Mouse (Mus musculus) embryonic facial prominence, embryonic 13.5 days (tissue): ENCODE measurements around the gene Fbxl12. TPM values are rescaled to one million over a fixed set of nuclear protein-coding genes. Genes with fewer than 3 reads are reported as not detected.

ENCODE experiments used
- ATAC-seq: fragments of 200-750 bp; cut with Nextera tagmentation; 2 replicates; pipeline ENCODE4 v1.8.0; 2017; ENCODE audit warnings: low read depth; ENCODE audit not compliant: insufficient number of reproducible peaks, insufficient read depth, low FRiP score, low TSS enrichment
- H3K27ac ChIP-seq: fragments of 300-500 bp; sonication (generic); 2 replicates; pipeline ENCODE4 v1.5.1; 2015; ENCODE audit warnings: moderate library complexity, mild to moderate bottlenecking, inconsistent platforms
- H3K27me3 ChIP-seq: fragments of 300-500 bp; sonication (generic); 2 replicates; pipeline ENCODE4 v1.6.1; 2015; ENCODE audit warnings: mild to moderate bottlenecking, inconsistent platforms
- H3K36me3 ChIP-seq: fragments of 300-500 bp; sonication (generic); 2 replicates; pipeline ENCODE4 v1.6.1; 2015; ENCODE audit warnings: mild to moderate bottlenecking, inconsistent platforms
- H3K4me1 ChIP-seq: fragments of 300-500 bp; sonication (generic); 2 replicates; pipeline ENCODE4 v1.6.1; 2015; ENCODE audit warnings: inconsistent platforms
- H3K4me2 ChIP-seq: fragments of 300-500 bp; sonication (generic); 2 replicates; pipeline ENCODE4 v1.6.1; 2015; ENCODE audit warnings: moderate library complexity, mild to moderate bottlenecking, inconsistent platforms
- H3K4me3 ChIP-seq: fragments of 300-500 bp; sonication (generic); 2 replicates; pipeline ENCODE4 v1.5.1; 2015; ENCODE audit warnings: mild to moderate bottlenecking, inconsistent platforms
- H3K9ac ChIP-seq: fragments of 300-500 bp; sonication (generic); 2 replicates; pipeline ENCODE4 v1.6.1; 2015; ENCODE audit warnings: mild to moderate bottlenecking, inconsistent platforms
- H3K9me3 ChIP-seq: fragments of 300-500 bp; sonication (generic); 2 replicates; pipeline ENCODE4 v1.6.1; 2016; ENCODE audit warnings: inconsistent platforms
- WGBS: fragments of 180-500 bp; shearing (Covaris S2); methylation state at CpG from one replicate; pipeline ENCODE4 v1.1.7; 2015; ENCODE audit warnings: mixed read lengths; 5-methylcytosine and 5-hydroxymethylcytosine counted together
- polyA plus RNA-seq: library from polyadenylated mRNA; unstranded; fragments of >200 nt; fragmentation: Nextera tagmentation; extraction: Ambion mirVana; gene quantifications from 2 replicates; pipeline ENCODE4 v1.2.1, GENCODE M21; 2015

Fbxl12 gene
- polyA plus RNA-seq, 1 experiment from 2014 or later, result 17.7 TPM

DNA sequence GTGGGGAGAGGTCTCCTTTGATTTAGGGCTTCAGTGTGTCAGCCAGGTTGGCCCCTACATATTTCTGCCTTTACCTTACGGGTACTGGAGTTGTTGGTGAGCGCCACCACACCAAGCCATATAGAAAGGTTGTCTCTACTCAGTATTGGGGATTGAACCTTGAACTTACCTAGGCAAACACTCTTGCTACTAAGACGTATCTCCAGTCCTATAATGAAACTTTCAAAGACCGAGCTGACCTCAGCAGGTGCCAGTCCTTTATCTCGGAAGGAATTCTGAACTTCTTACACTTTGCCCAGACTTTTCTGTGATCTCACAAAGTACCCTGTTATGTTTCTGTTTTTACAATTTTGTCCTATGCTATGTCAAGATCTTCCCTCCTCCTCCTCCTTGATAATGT lies 32.6 kb downstream of the Fbxl12 start:
- 85% methylated on average over 5 of the region's 5 CpGs for WGBS
- Histone ChIP-seq H3K4me1 (no peaks in the 10 kb centered on the region), H3K4me3 (no peak overlapping the region), H3K27ac (no peak overlapping the region), H3K27me3 (no peaks in the 10 kb centered on the region), H3K4me2 (no peak overlapping the region), H3K9ac (no peak overlapping the region), H3K9me3 (no peaks in the 10 kb centered on the region), H3K36me3 (peaks cover 18% of the 10 kb centered on the region)
- no peak for ATAC-seq

DNA sequence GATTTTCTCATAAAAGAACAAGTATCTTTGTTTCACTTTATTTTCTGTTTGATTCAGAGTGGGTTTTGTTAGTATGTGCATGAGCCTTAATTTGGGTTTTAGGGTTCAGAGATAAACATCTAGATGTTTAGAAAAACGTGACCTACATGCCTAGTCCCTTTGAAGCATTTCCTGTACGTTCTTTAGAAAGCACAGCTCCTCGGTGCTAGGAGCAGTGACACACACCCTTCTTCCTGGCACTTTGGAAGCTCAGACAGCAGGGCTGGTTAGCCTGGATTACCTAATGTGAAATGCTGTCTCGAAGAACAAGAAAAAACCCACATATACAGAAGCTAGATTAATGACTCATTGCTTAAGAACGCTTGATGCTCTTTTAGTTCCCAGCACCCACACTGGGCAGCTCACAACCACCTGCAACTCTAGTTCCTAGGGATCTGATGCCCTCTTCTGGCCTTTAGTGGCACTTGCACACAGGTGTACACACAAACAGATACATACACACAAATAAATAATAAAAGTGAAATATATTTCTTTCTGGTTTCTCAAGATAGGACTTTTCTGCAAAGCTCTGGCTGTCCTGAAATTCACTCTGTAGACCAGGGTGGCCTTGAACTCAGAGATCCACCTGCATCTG lies 34.6 kb downstream of the Fbxl12 start:
- WGBS, result 86% methylated on average over 5 of the region's 5 CpGs
- Histone ChIP-seq H3K9ac (no peak overlapping the region), H3K4me3 (no peak overlapping the region), H3K4me2 (no peak overlapping the region), H3K27ac (no peak overlapping the region), H3K9me3 (no peaks in the 10 kb centered on the region), H3K36me3 (peaks cover 18% of the 10 kb centered on the region), H3K27me3 (no peaks in the 10 kb centered on the region), H3K4me1 (0 out of 2 replicates have a peak, but pooled peaks cover 4% of the 10 kb centered on the region)
- no peak for ATAC-seq

DNA sequence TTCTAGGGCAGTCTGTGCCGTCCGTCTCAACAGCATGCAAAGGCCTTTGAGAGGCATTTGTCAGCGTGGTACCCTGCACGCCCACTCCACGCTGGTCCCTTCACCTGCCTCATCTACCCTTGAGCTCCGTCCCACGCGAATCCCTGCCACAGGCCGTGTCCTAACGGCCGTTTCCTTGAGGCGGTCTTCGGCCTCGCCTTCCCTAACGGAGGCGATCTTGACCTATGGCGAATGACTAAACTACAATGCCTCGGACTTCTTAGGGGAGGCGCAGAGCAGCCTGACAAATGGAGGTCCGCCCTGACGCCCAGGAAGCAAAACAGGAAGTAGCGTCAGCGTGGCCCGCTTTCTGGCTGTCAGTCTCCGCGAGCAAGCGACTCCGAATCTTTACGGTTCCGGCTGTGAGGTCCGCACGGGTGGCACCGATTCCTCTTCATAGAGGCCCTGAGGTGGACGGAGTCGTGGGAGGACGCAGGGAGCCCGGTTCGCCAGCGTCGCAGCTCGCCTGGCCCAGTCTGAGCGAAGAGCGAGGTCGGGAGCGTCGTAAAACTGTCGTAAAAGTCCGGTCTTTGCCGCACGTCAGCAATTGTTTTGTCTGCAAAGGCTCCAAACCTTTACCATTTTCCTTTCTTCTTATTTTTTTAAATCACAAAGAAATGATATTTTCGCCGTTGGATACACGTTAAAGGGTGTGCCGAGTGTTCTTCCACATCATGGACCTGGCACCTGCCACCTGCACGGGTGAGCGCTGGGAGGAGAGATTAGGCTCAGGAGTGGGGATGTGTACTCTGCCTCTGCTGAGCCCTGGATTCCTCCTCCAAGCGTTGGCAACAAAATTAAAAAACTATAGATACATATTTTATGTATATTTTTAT lies 37.2 kb downstream of the Fbxl12 start:
- H3K36me3 ChIP-seq, result peaks cover 18% of the 10 kb centered on the region
- peak; percentile 81 for ATAC-seq
- WGBS, result under 1% methylated on average over 57 of the region's 57 CpGs
- H3K4me3 ChIP-seq, result peak overlapping the region; percentile 77
- H3K4me2 ChIP-seq, result peak overlapping the region; percentile 64
- no peaks in the 10 kb centered on the region for H3K9me3 ChIP-seq
- H3K27me3 ChIP-seq, result no peaks in the 10 kb centered on the region
- peak overlapping the region; percentile 98 for H3K27ac ChIP-seq
- 0 out of 2 replicates have a peak, but pooled peaks cover 4% of the 10 kb centered on the region for H3K4me1 ChIP-seq
- peak overlapping the region; percentile 91 for H3K9ac ChIP-seq

DNA sequence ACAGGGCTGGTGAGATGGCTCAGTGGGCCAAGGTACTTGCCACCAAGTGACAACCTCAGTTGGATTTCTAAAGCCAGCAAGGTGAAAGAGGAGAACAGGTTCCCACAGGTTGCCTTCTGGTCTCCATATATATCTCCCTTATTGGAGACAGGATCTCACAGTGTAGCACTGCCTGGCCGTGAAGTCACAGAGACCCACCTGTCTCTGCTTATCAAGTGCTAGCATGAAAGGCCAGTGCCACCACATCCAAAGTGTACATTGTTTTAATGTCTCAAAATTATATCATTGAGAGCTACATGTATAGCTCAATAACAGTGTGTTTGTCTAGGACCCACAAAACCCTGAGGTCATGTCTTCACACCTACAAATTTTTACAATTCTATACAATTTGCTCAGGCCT lies 38.3 kb downstream of the Fbxl12 start:
- H3K9ac ChIP-seq, result no peak overlapping the region
- no peaks in the 10 kb centered on the region for H3K9me3 ChIP-seq
- no peak for ATAC-seq
- no peaks in the 10 kb centered on the region for H3K27me3 ChIP-seq
- peaks cover 23% of the 10 kb centered on the region for H3K36me3 ChIP-seq
- peak overlapping the region; percentile 64 for H3K4me2 ChIP-seq
- WGBS, result 89% methylated on average over 1 of the region's 1 CpGs
- H3K4me3 ChIP-seq, result no peak overlapping the region; the same call in 1 of the 2 replicates
- H3K4me1 ChIP-seq, result 0 out of 2 replicates have a peak, but pooled peaks cover 4% of the 10 kb centered on the region
- H3K27ac ChIP-seq, result no peak overlapping the region

DNA sequence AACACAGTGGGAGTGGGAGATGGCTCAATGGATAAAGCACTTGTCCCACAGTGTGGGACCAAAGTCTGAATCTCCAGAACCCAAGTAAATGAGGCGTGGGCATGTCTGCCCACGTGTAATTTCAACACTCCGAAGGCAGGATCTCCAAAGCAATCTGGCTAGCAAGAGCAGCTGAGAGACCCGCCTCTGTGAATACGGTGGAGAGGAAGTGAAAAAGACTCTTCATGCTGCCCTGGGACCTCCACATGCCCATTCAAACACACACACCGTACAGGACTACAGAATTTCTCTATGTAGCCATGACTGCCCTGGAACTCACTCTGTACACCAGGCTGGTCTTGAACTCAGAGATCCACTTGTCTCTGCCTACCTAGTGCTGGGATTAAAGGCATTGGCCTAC lies 43.3 kb downstream of the Fbxl12 start:
- ATAC-seq, result no peak
- no peak overlapping the region for H3K9ac ChIP-seq
- no peak overlapping the region for H3K4me3 ChIP-seq
- H3K9me3 ChIP-seq, result no peaks in the 10 kb centered on the region
- 76% methylated on average over 6 of the region's 6 CpGs for WGBS
- no peak overlapping the region for H3K4me2 ChIP-seq
- no peak overlapping the region for H3K27ac ChIP-seq
- H3K36me3 ChIP-seq, result peaks cover 18% of the 10 kb centered on the region
- no peaks in the 10 kb centered on the region for H3K27me3 ChIP-seq
- H3K4me1 ChIP-seq, result 0 out of 2 replicates have a peak, but pooled peaks cover under 1% of the 10 kb centered on the region

DNA sequence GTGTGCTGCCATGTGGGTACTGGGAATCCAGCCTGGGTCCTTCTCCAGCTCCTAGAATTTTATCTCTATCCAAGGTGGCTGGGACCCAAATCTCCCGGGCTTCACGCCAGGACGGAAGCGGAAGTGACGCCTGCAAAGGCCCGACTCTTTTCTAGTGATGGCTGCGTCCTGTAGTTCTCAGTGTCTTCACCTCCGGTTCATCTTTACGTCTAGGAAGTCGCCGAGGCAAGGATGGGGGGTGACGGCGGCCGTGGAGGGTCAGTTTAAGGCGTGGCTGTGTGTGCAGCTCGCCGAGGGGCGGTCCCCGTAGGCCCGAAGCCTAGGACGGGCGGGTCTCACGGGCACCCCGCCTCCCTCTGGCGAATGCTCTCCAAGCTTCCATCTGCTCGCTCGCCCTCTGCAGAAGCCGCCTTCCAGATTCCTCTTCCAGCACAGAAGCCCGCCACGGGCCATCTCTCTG lies 63.4 kb downstream of the Fbxl12 start, which contains the start of gene Zfp846:
Zfp846 (plus strand) TSS at position 117 of the 460 bp plus-strand sequence.
- Histone ChIP-seq H3K4me2 (peak within 1 kb of the TSS; percentile 62), H3K27ac (peak within 1 kb of the TSS; percentile 91), H3K9ac (peak within 1 kb of the TSS; percentile 82), H3K9me3 (peaks cover 6% of the 10 kb centered on the region; the same call in 1 of the 2 replicates), H3K27me3 (peaks cover 25% of the 10 kb centered on the region), H3K4me3 (peak within 1 kb of the TSS; percentile 68), H3K4me1 (0 out of 2 replicates have a peak, but pooled peaks cover 4% of the 10 kb centered on the region), H3K36me3 (peaks cover 23% of the 10 kb centered on the region)
- under 1% methylated on average over 30 of the region's 30 CpGs for WGBS
- ATAC-seq, result peak; percentile 97

DNA sequence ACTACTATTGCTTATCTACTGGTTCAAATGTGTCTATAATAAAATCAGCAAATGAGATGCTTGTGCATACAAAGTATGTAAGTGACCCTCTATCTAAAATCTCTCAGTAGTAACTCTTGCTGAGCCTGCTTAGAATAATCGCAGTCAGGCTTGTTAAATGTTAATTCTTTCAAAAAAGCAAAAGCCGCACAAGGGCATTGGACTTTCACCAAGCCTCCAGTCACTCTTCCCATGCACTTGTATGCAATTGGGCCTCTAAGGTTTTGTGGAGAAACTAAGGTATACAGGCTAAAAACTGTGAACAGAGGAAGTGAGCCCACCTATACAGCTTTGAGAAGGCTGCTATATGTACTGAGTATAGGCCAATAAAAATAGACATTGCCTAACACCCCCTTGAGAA lies 68.0 kb downstream of the Fbxl12 start:
- Histone ChIP-seq H3K9ac (no peak overlapping the region), H3K27ac (no peak overlapping the region), H3K27me3 (peaks cover 36% of the 10 kb centered on the region), H3K4me1 (0 out of 2 replicates have a peak, but pooled peaks cover under 1% of the 10 kb centered on the region), H3K4me2 (no peak overlapping the region), H3K9me3 (no peaks in the 10 kb centered on the region), H3K4me3 (no peak overlapping the region), H3K36me3 (no peaks in the 10 kb centered on the region)
- WGBS, result 88% methylated on average over 2 of the region's 2 CpGs
- no peak for ATAC-seq

DNA sequence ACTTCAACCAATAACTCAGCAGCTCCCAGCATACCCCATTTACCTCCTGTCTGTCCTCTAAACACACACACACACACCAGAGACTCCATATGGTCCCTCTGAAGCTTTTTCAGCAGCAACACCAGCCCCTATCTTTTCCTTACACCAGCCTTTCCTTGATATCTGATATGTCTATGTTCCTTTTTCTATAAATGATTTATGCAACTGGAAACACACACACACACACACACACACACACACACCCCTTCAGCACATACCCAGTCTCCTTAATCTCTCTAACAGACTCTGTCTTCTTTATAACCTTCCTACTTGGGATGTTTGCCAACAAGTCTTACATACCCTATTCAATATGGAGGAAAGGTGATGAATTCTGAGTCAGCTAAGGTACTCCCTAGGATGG lies 73.5 kb downstream of the Fbxl12 start:
- Histone ChIP-seq H3K4me2 (no peak overlapping the region), H3K4me3 (no peak overlapping the region), H3K27ac (no peak overlapping the region), H3K9ac (no peak overlapping the region), H3K4me1 (no peaks in the 10 kb centered on the region), H3K36me3 (no peaks in the 10 kb centered on the region), H3K9me3 (no peaks in the 10 kb centered on the region), H3K27me3 (peaks cover 11% of the 10 kb centered on the region; the same call in 1 of the 2 replicates)
- ATAC-seq, result no peak

Other genes starting within 250 kb of the Fbxl12 start
- 18.2 and 18.7 TPM in 2 replicates for gene Zfp26, start 184.6 kb downstream of the Fbxl12 start, polyA plus RNA-seq
- 23.5 and 23.9 TPM in 2 replicates for gene Zfp426, start 152.0 kb downstream of the Fbxl12 start, polyA plus RNA-seq
- 148 and 158 TPM in 2 replicates for gene Zfp266, start 123.3 kb downstream of the Fbxl12 start, polyA plus RNA-seq
- 27.1 and 31.2 TPM in 2 replicates for gene Zfp846, start 63.5 kb downstream of the Fbxl12 start, polyA plus RNA-seq
- gene Ubl5, start 1.9 kb downstream of the Fbxl12 start, polyA plus RNA-seq, result 394 and 448 TPM in 2 replicates
- 48.3 and 52.3 TPM in 2 replicates for gene Pin1, start 7.3 kb upstream of the Fbxl12 start, polyA plus RNA-seq
- gene Olfm2, start 101.6 kb upstream of the Fbxl12 start, polyA plus RNA-seq, result 15.9 and 16.3 TPM in 2 replicates
- gene Col5a3, start 170.3 kb upstream of the Fbxl12 start, polyA plus RNA-seq, result 0.72 and 0.80 TPM in 2 replicates
- gene Rdh8, start 173.7 kb upstream of the Fbxl12 start, polyA plus RNA-seq, result not detected in 2 replicates
- 7.5 and 9.1 TPM in 2 replicates for gene A230050P20Rik, start 223.9 kb upstream of the Fbxl12 start, polyA plus RNA-seq
- 3.6 and 5.4 TPM in 2 replicates for gene Angptl6, start 235.0 kb upstream of the Fbxl12 start, polyA plus RNA-seq
- 86.2 and 87.6 TPM in 2 replicates for gene Ppan, start 243.4 kb upstream of the Fbxl12 start, polyA plus RNA-seq